Mouse (Mus musculus) forebrain, embryonic 16.5 days (tissue): Measurements from ENCODE around the gene Slc44a1. TPM values are rescaled to one million over a fixed set of nuclear protein-coding genes. Genes with fewer than 3 reads are reported as not detected.

Experiments
- ATAC-seq: fragments of 200-750 bp; cut with Nextera tagmentation; 2 replicates; pipeline ENCODE4 v1.8.0; 2017; ENCODE audit warnings: mild to moderate bottlenecking, moderate library complexity
- H3K27ac ChIP-seq: fragments of 300-500 bp; sonication (generic); 2 replicates; pipeline ENCODE4 v1.5.1; 2014; ENCODE audit warnings: low read length, control low read depth
- H3K27me3 ChIP-seq: fragments of 300-500 bp; sonication (generic); replicated peaks from 2 replicates; pipeline ENCODE4 v1.6.1; 2014; ENCODE audit warnings: low read length; ENCODE audit not compliant: control insufficient read depth, insufficient read depth
- H3K36me3 ChIP-seq: fragments of 300-500 bp; sonication (generic); 2 replicates; pipeline ENCODE4 v1.6.1; 2014; ENCODE audit not compliant: control insufficient read depth, insufficient read depth
- H3K4me1 ChIP-seq: fragments of 300-500 bp; sonication (generic); replicated peaks from 2 replicates; pipeline ENCODE4 v1.6.1; 2014; ENCODE audit warnings: low read length; ENCODE audit not compliant: control insufficient read depth, insufficient read depth
- H3K4me2 ChIP-seq: fragments of 300-500 bp; sonication (generic); 2 replicates; pipeline ENCODE4 v1.6.1; 2014; ENCODE audit warnings: mild to moderate bottlenecking, low read length, control low read depth
- H3K4me3 ChIP-seq: fragments of 300-500 bp; sonication (generic); replicated peaks from 2 replicates; pipeline ENCODE4 v1.5.1; 2014; ENCODE audit warnings: mild to moderate bottlenecking, low read length, control low read depth
- H3K9ac ChIP-seq: fragments of 300-500 bp; sonication (generic); replicated peaks from 2 replicates; pipeline ENCODE4 v1.6.1; 2014; ENCODE audit warnings: low read depth, low read length, control low read depth
- H3K9me3 ChIP-seq: fragments of 300-500 bp; sonication (generic); 2 replicates; pipeline ENCODE4 v1.6.1; 2016; ENCODE audit warnings: low read length; ENCODE audit not compliant: control insufficient read depth
- WGBS: fragments of 180-500 bp; shearing (Covaris S2); extraction: QIAGEN DNeasy Blood & Tissue Kit; methylation state at CpG from one replicate; pipeline ENCODE4 v1.1.7; 2014; 5-methylcytosine and 5-hydroxymethylcytosine counted together
- polyA plus RNA-seq: library from polyadenylated mRNA; unstranded; fragments of >200 nt; fragmentation: Nextera tagmentation; extraction: Ambion mirVana; gene quantifications from 2 replicates; pipeline ENCODE4 v1.2.1, GENCODE M21; 2015

The Slc44a1 gene
- polyA plus RNA-seq, 1 experiment from 2014 or later: 13.7 TPM

DNA sequence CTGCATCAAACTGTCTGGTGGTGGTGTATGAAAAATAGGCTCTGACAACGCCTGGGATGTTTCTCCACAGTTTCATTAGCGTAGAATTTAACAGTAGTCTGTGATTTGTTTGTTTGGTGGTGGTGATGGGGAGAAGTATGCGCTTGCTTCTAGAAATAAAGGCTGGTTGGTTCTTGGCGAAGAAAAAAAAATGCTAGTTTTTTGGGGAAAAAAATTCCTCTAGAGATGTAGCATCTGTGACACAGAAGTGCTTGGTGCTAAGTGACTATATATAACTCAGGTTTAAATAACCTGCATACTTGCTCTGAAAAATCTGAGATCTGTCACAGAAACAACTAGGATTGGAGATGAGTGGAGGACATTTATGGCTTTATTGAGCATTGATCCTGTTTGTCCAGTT is 1.5 kb downstream of the Slc44a1 start:
- no peak for ATAC-seq
- Histone ChIP-seq H3K9ac (peak overlapping the region; percentile 95), H3K4me3 (peak overlapping the region; percentile 91), H3K4me2 (peak overlapping the region; percentile 90), H3K9me3 (no peaks in the 10 kb centered on the region), H3K36me3 (no peaks in the 10 kb centered on the region), H3K27me3 (no peaks in the 10 kb centered on the region), H3K27ac (no peak overlapping the region; the same call in 1 of the 2 replicates), H3K4me1 (peaks cover 35% of the 10 kb centered on the region)
- WGBS: 21% methylated on average over 4 of the region's 4 CpGs

DNA sequence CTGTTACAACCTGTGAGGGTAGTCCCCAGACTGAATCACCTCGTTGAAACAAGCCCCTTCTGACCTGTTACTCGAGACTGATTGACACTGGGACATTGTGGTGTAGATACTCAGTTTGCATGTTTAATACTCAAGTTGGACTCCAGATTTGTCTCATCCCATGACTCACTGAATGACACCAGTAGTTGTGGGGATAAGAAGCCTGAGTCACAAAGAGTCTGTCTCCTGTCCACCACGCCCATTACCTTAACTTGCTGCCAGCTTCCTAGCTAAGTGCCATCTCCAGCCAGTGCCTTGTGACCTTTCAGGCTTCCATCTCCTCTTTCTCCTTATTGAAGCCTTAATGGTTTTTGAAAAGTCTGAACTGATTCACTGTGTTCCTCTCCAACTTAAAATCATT is 6.0 kb downstream of the Slc44a1 start:
- Histone ChIP-seq H3K4me3 (no peak overlapping the region), H3K27me3 (no peaks in the 10 kb centered on the region), H3K4me2 (no peak overlapping the region), H3K9me3 (no peaks in the 10 kb centered on the region), H3K9ac (no peak overlapping the region), H3K27ac (no peak overlapping the region), H3K4me1 (peaks cover 18% of the 10 kb centered on the region), H3K36me3 (no peaks in the 10 kb centered on the region)
- WGBS: 79% methylated on average over 3 of the region's 3 CpGs
- ATAC-seq: no peak

- Histone ChIP-seq H3K36me3 (no peaks in the 10 kb centered on the region), H3K4me1 (peaks cover 5% of the 10 kb centered on the region), H3K9me3 (no peaks in the 10 kb centered on the region), H3K27me3 (no peaks in the 10 kb centered on the region), H3K4me3 (no peak overlapping the region), H3K27ac (no peak overlapping the region), H3K9ac (no peak overlapping the region), H3K4me2 (no peak overlapping the region)
- WGBS: 70% methylated on average over 4 of the region's 4 CpGs
- no peak for ATAC-seq
These were observed 7.6 kb downstream of the Slc44a1 start for GRCm38 (mm10) chr4:53447773-53448172.

- H3K27me3 ChIP-seq: no peaks in the 10 kb centered on the region
- H3K4me2 ChIP-seq: no peak overlapping the region
- H3K4me3 ChIP-seq: no peak overlapping the region
- ATAC-seq: no peak
- H3K9ac ChIP-seq: no peak overlapping the region
- H3K36me3 ChIP-seq: no peaks in the 10 kb centered on the region
- H3K4me1 ChIP-seq: no peaks in the 10 kb centered on the region
- WGBS: 49% methylated on average over 7 of the region's 7 CpGs
- no peaks in the 10 kb centered on the region for H3K9me3 ChIP-seq
- no peak overlapping the region for H3K27ac ChIP-seq
These were observed 10.5 kb downstream of the Slc44a1 start for GRCm38 (mm10) chr4:53450736-53451135.

DNA sequence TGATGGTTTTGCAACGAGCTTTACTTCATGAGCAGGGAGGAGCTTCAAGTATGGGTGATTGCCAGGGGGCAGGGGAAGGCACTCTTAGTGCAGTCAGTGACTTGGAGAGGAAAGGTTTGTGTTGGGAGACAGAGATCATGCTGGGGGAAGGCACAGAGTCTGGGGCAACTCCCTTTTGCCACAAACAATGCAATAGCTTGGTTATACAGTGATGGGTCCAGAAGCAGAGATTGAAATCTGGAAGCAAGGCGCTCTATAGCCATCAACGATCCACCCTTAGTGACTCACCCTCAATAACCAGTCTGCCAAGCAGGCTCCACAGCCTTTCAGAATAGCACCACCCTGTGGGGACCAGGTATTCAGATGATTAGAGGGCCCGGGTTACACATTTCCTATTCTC is 11.7 kb downstream of the Slc44a1 start:
- 63% methylated on average over 4 of the region's 4 CpGs for WGBS

GRCm38 (mm10) chr4:53452457-53452856 is 12.2 kb downstream of the Slc44a1 start:
- no peaks in the 10 kb centered on the region for H3K36me3 ChIP-seq
- H3K4me3 ChIP-seq: no peak overlapping the region
- H3K9me3 ChIP-seq: no peaks in the 10 kb centered on the region
- no peaks in the 10 kb centered on the region for H3K27me3 ChIP-seq
- 88% methylated on average over 1 of the region's 1 CpGs for WGBS
- ATAC-seq: no peak
- no peaks in the 10 kb centered on the region for H3K4me1 ChIP-seq
- no peak overlapping the region for H3K4me2 ChIP-seq
- no peak overlapping the region for H3K27ac ChIP-seq
- no peak overlapping the region for H3K9ac ChIP-seq

More for the DNA sequence above, 11.7 kb downstream of the Slc44a1 start:
- no peak overlapping the region for H3K27ac ChIP-seq
- H3K4me2 ChIP-seq: no peak overlapping the region
- no peak overlapping the region for H3K4me3 ChIP-seq
- H3K9ac ChIP-seq: no peak overlapping the region
- H3K4me1 ChIP-seq: no peaks in the 10 kb centered on the region
- no peak for ATAC-seq
- no peaks in the 10 kb centered on the region for H3K27me3 ChIP-seq
- no peaks in the 10 kb centered on the region for H3K9me3 ChIP-seq
- H3K36me3 ChIP-seq: no peaks in the 10 kb centered on the region

DNA sequence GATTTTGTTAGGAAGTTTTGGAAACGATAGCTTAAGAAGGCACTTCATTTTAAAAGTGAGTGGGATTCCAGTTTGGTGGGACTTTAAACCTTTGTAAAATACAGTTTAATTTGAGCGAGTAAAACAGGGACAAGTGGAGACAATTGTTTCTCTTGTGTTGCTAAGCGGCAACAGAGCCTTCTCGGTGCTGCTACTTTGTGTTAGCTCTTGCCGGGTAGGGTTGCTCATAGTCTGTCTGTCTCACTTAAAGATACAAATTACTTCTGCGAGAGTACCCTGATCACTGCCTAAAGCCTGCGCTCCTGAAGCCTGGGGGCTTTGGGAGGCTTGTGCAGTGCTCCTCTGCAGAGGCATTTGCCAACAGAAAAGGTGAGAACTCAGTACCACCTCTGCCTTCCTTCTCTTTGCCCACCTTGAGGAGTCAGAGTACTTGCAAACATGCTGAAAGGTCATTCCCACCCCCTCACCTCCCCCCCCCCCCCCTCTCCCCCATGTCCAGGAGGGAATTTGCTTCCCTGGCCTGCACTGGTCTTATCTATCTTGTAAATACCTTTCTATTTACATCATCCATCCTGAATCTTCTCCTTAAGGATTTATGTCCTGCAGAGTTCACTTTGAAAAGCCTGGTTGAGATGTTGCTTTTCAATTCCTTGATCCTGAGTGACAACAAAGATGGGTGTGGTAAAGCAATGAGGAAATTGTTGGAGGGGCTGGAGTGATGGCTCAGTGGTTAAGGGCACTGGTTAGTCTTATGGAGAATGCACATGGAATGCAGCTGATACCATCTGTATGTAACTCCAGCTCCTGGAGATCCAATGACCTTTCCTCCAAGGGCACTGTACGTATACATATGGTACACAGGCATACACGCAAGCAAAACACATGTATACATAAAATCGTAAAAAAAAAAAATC is 13.0 kb downstream of the Slc44a1 start:
- Histone ChIP-seq H3K27me3 (no peaks in the 10 kb centered on the region), H3K4me2 (no peak overlapping the region), H3K36me3 (no peaks in the 10 kb centered on the region), H3K9me3 (no peaks in the 10 kb centered on the region), H3K27ac (no peak overlapping the region), H3K4me1 (no peaks in the 10 kb centered on the region), H3K4me3 (no peak overlapping the region), H3K9ac (no peak overlapping the region)
- WGBS: 48% methylated on average over 10 of the region's 10 CpGs
- no peak for ATAC-seq

DNA sequence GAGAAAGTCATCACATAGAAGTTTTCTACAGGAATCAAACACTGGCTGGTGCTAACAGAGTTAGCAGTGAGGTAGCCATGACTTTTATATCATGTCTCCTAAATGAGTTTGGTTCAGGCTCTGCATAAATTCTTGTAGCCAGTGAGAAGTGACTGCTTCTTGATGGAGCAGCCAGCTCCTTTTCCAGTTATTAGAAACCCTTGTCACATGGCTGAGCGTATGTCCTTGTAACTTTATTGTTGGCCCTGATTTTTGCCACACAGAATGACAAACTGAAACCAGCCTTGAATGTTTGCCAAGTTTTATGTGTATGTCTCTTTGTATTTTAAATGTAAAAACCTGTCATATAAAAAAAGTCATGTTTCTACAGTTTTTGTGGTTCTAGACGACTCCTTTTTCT is 15.7 kb downstream of the Slc44a1 start:
- 85% methylated on average over 2 of the region's 2 CpGs for WGBS
- Histone ChIP-seq H3K27me3 (no peaks in the 10 kb centered on the region), H3K9me3 (no peaks in the 10 kb centered on the region), H3K4me3 (no peak overlapping the region), H3K4me1 (no peaks in the 10 kb centered on the region), H3K9ac (no peak overlapping the region), H3K27ac (no peak overlapping the region), H3K36me3 (no peaks in the 10 kb centered on the region), H3K4me2 (no peak overlapping the region)
- ATAC-seq: no peak

DNA sequence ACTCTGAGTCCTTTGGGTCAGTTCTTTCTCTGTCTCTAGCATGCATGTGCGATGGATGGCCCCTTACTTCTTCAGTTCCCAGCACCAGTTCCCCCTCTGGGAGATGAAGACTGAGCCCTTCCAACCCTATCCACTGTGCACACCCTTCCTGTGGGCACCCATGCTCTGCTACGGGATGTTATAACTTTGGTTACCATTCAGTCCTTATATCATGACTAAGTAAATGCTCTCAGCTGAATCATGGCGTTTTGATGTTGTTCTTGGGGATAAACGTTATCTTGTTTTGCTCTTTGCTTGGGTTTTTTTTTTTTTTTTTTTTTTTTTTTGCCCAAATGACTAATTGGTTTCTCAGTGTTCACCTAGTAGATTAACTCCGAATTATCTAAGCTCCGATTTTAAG is 16.4 kb downstream of the Slc44a1 start:
- 94% methylated on average over 6 of the region's 6 CpGs for WGBS
- ATAC-seq: no peak

More for the DNA sequence above, 16.4 kb downstream of the Slc44a1 start:
- Histone ChIP-seq H3K4me1 (no peaks in the 10 kb centered on the region), H3K4me2 (no peak overlapping the region), H3K4me3 (no peak overlapping the region), H3K9ac (no peak overlapping the region), H3K9me3 (no peaks in the 10 kb centered on the region), H3K27ac (no peak overlapping the region), H3K36me3 (no peaks in the 10 kb centered on the region), H3K27me3 (no peaks in the 10 kb centered on the region)
